Mouse (Mus musculus) G1E (cell line): ENCODE results near the gene Dscam.

Source experiments
- CTCF ChIP-seq: IDR thresholded peaks from 2 replicates; pipeline ENCODE4 v1.5.1; 2012; ENCODE audit warnings: low read depth, low read length, inconsistent platforms, mixed read lengths
- GATA2 ChIP-seq: IDR thresholded peaks from 2 replicates; pipeline ENCODE4 v1.6.1; 2012; ENCODE audit warnings: low read depth, low read length, inconsistent platforms, borderline replicate concordance

DNA sequence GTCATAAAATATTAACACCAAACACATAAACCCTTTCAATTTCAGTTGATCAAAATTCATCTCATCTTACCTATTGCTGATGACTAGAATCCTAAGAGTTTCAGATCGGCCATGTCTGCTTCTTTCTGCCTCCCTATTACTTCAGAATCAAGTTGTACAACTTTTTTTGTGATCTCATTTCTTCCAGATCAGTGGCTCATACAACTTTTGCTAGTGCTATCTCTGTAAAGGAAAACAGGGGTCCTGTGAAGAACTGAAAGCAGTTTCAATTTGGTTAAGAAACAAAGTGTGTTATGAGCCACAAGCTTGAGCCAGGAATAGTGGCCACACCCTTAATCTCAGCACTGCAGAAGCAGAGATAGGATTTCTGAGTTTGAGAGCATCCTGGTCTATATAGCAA, 23.6 kb upstream of the Dscam start:
- TF ChIP-seq CTCF (no peak), GATA2 (no peak)
